Mouse (Mus musculus) embryonic facial prominence, embryonic 13.5 days (tissue): Measurements from ENCODE around the gene 4930503B20Rik. TPM values are rescaled to one million over a fixed set of nuclear protein-coding genes. Genes with fewer than 3 reads are reported as not detected.

Experiments
- ATAC-seq: fragments of 200-750 bp; cut with Nextera tagmentation; 2 replicates; pipeline ENCODE4 v1.8.0; 2017; ENCODE audit warnings: low read depth; ENCODE audit not compliant: insufficient number of reproducible peaks, insufficient read depth, low FRiP score, low TSS enrichment
- H3K27ac ChIP-seq: fragments of 300-500 bp; sonication (generic); 2 replicates; pipeline ENCODE4 v1.5.1; 2015; ENCODE audit warnings: moderate library complexity, mild to moderate bottlenecking, inconsistent platforms
- H3K27me3 ChIP-seq: fragments of 300-500 bp; sonication (generic); 2 replicates; pipeline ENCODE4 v1.6.1; 2015; ENCODE audit warnings: mild to moderate bottlenecking, inconsistent platforms
- H3K36me3 ChIP-seq: fragments of 300-500 bp; sonication (generic); 2 replicates; pipeline ENCODE4 v1.6.1; 2015; ENCODE audit warnings: mild to moderate bottlenecking, inconsistent platforms
- H3K4me1 ChIP-seq: fragments of 300-500 bp; sonication (generic); 2 replicates; pipeline ENCODE4 v1.6.1; 2015; ENCODE audit warnings: inconsistent platforms
- H3K4me2 ChIP-seq: fragments of 300-500 bp; sonication (generic); 2 replicates; pipeline ENCODE4 v1.6.1; 2015; ENCODE audit warnings: moderate library complexity, mild to moderate bottlenecking, inconsistent platforms
- H3K4me3 ChIP-seq: fragments of 300-500 bp; sonication (generic); 2 replicates; pipeline ENCODE4 v1.5.1; 2015; ENCODE audit warnings: mild to moderate bottlenecking, inconsistent platforms
- H3K9ac ChIP-seq: fragments of 300-500 bp; sonication (generic); 2 replicates; pipeline ENCODE4 v1.6.1; 2015; ENCODE audit warnings: mild to moderate bottlenecking, inconsistent platforms
- H3K9me3 ChIP-seq: fragments of 300-500 bp; sonication (generic); 2 replicates; pipeline ENCODE4 v1.6.1; 2016; ENCODE audit warnings: inconsistent platforms
- WGBS: fragments of 180-500 bp; shearing (Covaris S2); methylation state at CpG from one replicate; pipeline ENCODE4 v1.1.7; 2015; ENCODE audit warnings: mixed read lengths; 5-methylcytosine and 5-hydroxymethylcytosine counted together
- polyA plus RNA-seq: library from polyadenylated mRNA; unstranded; fragments of >200 nt; fragmentation: Nextera tagmentation; extraction: Ambion mirVana; gene quantifications from 2 replicates; pipeline ENCODE4 v1.2.1, GENCODE M21; 2015

4930503B20Rik gene
- polyA plus RNA-seq, 1 experiment from 2014 or later = 0.13 TPM

GRCm38 (mm10) chr3:146679646-146680045 lies 28.5 kb upstream of the 4930503B20Rik start:
- WGBS = 94% methylated on average over 16 of the region's 16 CpGs
- peaks cover 26% of the 10 kb centered on the region for H3K4me1 ChIP-seq
- no peak overlapping the region for H3K4me3 ChIP-seq
- H3K9me3 ChIP-seq = no peaks in the 10 kb centered on the region
- H3K27me3 ChIP-seq = no peaks in the 10 kb centered on the region
- no peaks in the 10 kb centered on the region for H3K36me3 ChIP-seq
- H3K27ac ChIP-seq = no peak overlapping the region
- ATAC-seq = no peak
- no peak overlapping the region for H3K9ac ChIP-seq
- no peak overlapping the region for H3K4me2 ChIP-seq

GRCm38 (mm10) chr3:146676193-146676592 lies 25.1 kb upstream of the 4930503B20Rik start:
- H3K36me3 ChIP-seq = no peaks in the 10 kb centered on the region
- no peak overlapping the region for H3K4me2 ChIP-seq
- ATAC-seq = no peak
- H3K9ac ChIP-seq = no peak overlapping the region
- no peaks in the 10 kb centered on the region for H3K27me3 ChIP-seq
- no peak overlapping the region for H3K4me3 ChIP-seq
- 0 out of 2 replicates have a peak, but pooled peaks cover 5% of the 10 kb centered on the region for H3K4me1 ChIP-seq
- no peaks in the 10 kb centered on the region for H3K9me3 ChIP-seq
- 91% methylated on average over 4 of the region's 4 CpGs for WGBS
- no peak overlapping the region for H3K27ac ChIP-seq

- Histone ChIP-seq H3K4me2 (no peak overlapping the region), H3K9ac (no peak overlapping the region), H3K4me1 (no peaks in the 10 kb centered on the region), H3K27me3 (no peaks in the 10 kb centered on the region), H3K9me3 (no peaks in the 10 kb centered on the region), H3K36me3 (no peaks in the 10 kb centered on the region), H3K27ac (no peak overlapping the region), H3K4me3 (no peak overlapping the region)
- ATAC-seq = no peak
- 81% methylated on average over 1 of the region's 1 CpGs for WGBS
Observed at GRCm38 (mm10) chr3:146675101-146675500, 24.0 kb upstream of the 4930503B20Rik start.

- Histone ChIP-seq H3K36me3 (no peaks in the 10 kb centered on the region), H3K4me2 (no peak overlapping the region), H3K9ac (no peak overlapping the region), H3K9me3 (no peaks in the 10 kb centered on the region), H3K27me3 (no peaks in the 10 kb centered on the region), H3K4me1 (no peaks in the 10 kb centered on the region), H3K4me3 (no peak overlapping the region), H3K27ac (no peak overlapping the region)
- ATAC-seq = no peak
- 53% methylated on average over 2 of the region's 2 CpGs for WGBS
Observed at GRCm38 (mm10) chr3:146671121-146671520, 20.0 kb upstream of the 4930503B20Rik start.

GRCm38 (mm10) chr3:146661907-146662306 lies 10.8 kb upstream of the 4930503B20Rik start:
- H3K4me2 ChIP-seq = no peak overlapping the region
- no peaks in the 10 kb centered on the region for H3K27me3 ChIP-seq
- no peak overlapping the region for H3K9ac ChIP-seq
- no peaks in the 10 kb centered on the region for H3K36me3 ChIP-seq
- no peak overlapping the region for H3K4me3 ChIP-seq
- no peak for ATAC-seq
- H3K4me1 ChIP-seq = no peaks in the 10 kb centered on the region
- H3K9me3 ChIP-seq = no peaks in the 10 kb centered on the region
- WGBS = 75% methylated on average over 7 of the region's 7 CpGs
- H3K27ac ChIP-seq = no peak overlapping the region

- no peaks in the 10 kb centered on the region for H3K9me3 ChIP-seq
- ATAC-seq = no peak
- H3K4me2 ChIP-seq = no peak overlapping the region
- 84% methylated on average over 6 of the region's 6 CpGs for WGBS
- H3K27ac ChIP-seq = no peak overlapping the region
- no peaks in the 10 kb centered on the region for H3K4me1 ChIP-seq
- H3K27me3 ChIP-seq = no peaks in the 10 kb centered on the region
- no peak overlapping the region for H3K4me3 ChIP-seq
- no peak overlapping the region for H3K9ac ChIP-seq
- no peaks in the 10 kb centered on the region for H3K36me3 ChIP-seq
Observed at GRCm38 (mm10) chr3:146661001-146661400, 9.9 kb upstream of the 4930503B20Rik start.

GRCm38 (mm10) chr3:146659321-146659720 lies 8.2 kb upstream of the 4930503B20Rik start:
- Histone ChIP-seq H3K4me2 (no peak overlapping the region), H3K36me3 (no peaks in the 10 kb centered on the region), H3K4me1 (no peaks in the 10 kb centered on the region), H3K4me3 (no peak overlapping the region), H3K9ac (no peak overlapping the region), H3K27me3 (no peaks in the 10 kb centered on the region), H3K9me3 (no peaks in the 10 kb centered on the region), H3K27ac (no peak overlapping the region)
- WGBS = 90% methylated on average over 5 of the region's 5 CpGs
- no peak for ATAC-seq

- Histone ChIP-seq H3K27me3 (no peaks in the 10 kb centered on the region), H3K4me1 (no peaks in the 10 kb centered on the region), H3K4me2 (no peak overlapping the region), H3K9me3 (no peaks in the 10 kb centered on the region), H3K36me3 (no peaks in the 10 kb centered on the region), H3K9ac (no peak overlapping the region), H3K4me3 (no peak overlapping the region), H3K27ac (no peak overlapping the region)
- no peak for ATAC-seq
- 92% methylated on average over 1 of the region's 1 CpGs for WGBS
Observed at GRCm38 (mm10) chr3:146658061-146658639, 7.0 kb upstream of the 4930503B20Rik start.

GRCm38 (mm10) chr3:146657433-146657832 lies 6.3 kb upstream of the 4930503B20Rik start:
- Histone ChIP-seq H3K4me1 (no peaks in the 10 kb centered on the region), H3K27ac (no peak overlapping the region), H3K9ac (no peak overlapping the region), H3K27me3 (no peaks in the 10 kb centered on the region), H3K9me3 (no peaks in the 10 kb centered on the region), H3K4me3 (no peak overlapping the region), H3K4me2 (no peak overlapping the region), H3K36me3 (no peaks in the 10 kb centered on the region)
- ATAC-seq = no peak
- 88% methylated on average over 5 of the region's 5 CpGs for WGBS

GRCm38 (mm10) chr3:146655111-146655577 lies 4.0 kb upstream of the 4930503B20Rik start:
- ATAC-seq = no peak

GRCm38 (mm10) chr3:146653692-146654091 lies 2.6 kb upstream of the 4930503B20Rik start:
- Histone ChIP-seq H3K36me3 (no peaks in the 10 kb centered on the region), H3K4me1 (0 out of 2 replicates have a peak, but pooled peaks cover 6% of the 10 kb centered on the region), H3K9ac (no peak overlapping the region), H3K27me3 (no peaks in the 10 kb centered on the region), H3K4me2 (no peak overlapping the region), H3K9me3 (no peaks in the 10 kb centered on the region), H3K27ac (no peak overlapping the region), H3K4me3 (no peak overlapping the region)
- WGBS = 74% methylated on average over 6 of the region's 6 CpGs
- no peak for ATAC-seq

More at GRCm38 (mm10) chr3:146655111-146655577, 4.0 kb upstream of the 4930503B20Rik start:
- Histone ChIP-seq H3K9me3 (no peaks in the 10 kb centered on the region), H3K4me3 (no peak overlapping the region), H3K27me3 (no peaks in the 10 kb centered on the region), H3K4me2 (no peak overlapping the region), H3K27ac (no peak overlapping the region), H3K4me1 (no peaks in the 10 kb centered on the region), H3K36me3 (no peaks in the 10 kb centered on the region), H3K9ac (no peak overlapping the region)
- 55% methylated on average over 2 of the region's 2 CpGs for WGBS

GRCm38 (mm10) chr3:146652431-146652830 lies 1.3 kb upstream of the 4930503B20Rik start:
- H3K4me3 ChIP-seq = no peak overlapping the region
- no peak for ATAC-seq
- H3K9me3 ChIP-seq = no peaks in the 10 kb centered on the region
- 0 out of 2 replicates have a peak, but pooled peaks cover 6% of the 10 kb centered on the region for H3K4me1 ChIP-seq
- no peak overlapping the region for H3K27ac ChIP-seq
- H3K9ac ChIP-seq = no peak overlapping the region
- 89% methylated on average over 5 of the region's 5 CpGs for WGBS
- H3K27me3 ChIP-seq = no peaks in the 10 kb centered on the region
- H3K4me2 ChIP-seq = no peak overlapping the region
- no peaks in the 10 kb centered on the region for H3K36me3 ChIP-seq
